Mouse (Mus musculus) lung, postnatal 0 days (tissue): ENCODE results near the gene Zfp46. TPM values are rescaled to one million over a fixed set of nuclear protein-coding genes. Genes with fewer than 3 reads are reported as not detected.

Experiments used
- ATAC-seq: fragments of 200-750 bp; cut with Nextera tagmentation; 2 replicates; pipeline ENCODE4 v1.8.0; 2017; ENCODE audit warnings: moderate library complexity
- DNase-seq: peaks from one replicate; pipeline ENCODE4 v3.0.0-alpha.2; 2016; ENCODE audit warnings: low spot score
- H3K27ac ChIP-seq: fragments of 300-500 bp; sonication (generic); 2 replicates; pipeline ENCODE4 v1.5.1; 2014; ENCODE audit warnings: antibody characterized with exemption, mild to moderate bottlenecking, low read length, mixed read lengths
- H3K27me3 ChIP-seq: fragments of 300-500 bp; sonication (generic); replicated peaks from 2 replicates; pipeline ENCODE4 v1.6.1; 2014; ENCODE audit warnings: low read length, mixed read lengths; ENCODE audit not compliant: insufficient read depth
- H3K36me3 ChIP-seq: fragments of 300-500 bp; sonication (generic); 2 replicates; pipeline ENCODE4 v1.6.1; 2014; ENCODE audit warnings: low read length, mixed read lengths; ENCODE audit not compliant: insufficient read depth
- H3K4me1 ChIP-seq: fragments of 300-500 bp; sonication (generic); 2 replicates; pipeline ENCODE4 v1.6.1; 2014; ENCODE audit warnings: antibody characterized with exemption, low read depth, low read length, mixed read lengths; ENCODE audit not compliant: insufficient read depth
- H3K4me2 ChIP-seq: fragments of 300-500 bp; sonication (generic); replicated peaks from 2 replicates; pipeline ENCODE4 v1.6.1; 2014; ENCODE audit warnings: low read depth, mild to moderate bottlenecking, low read length, moderate library complexity, mixed read lengths
- H3K4me3 ChIP-seq: fragments of 300-500 bp; sonication (generic); 2 replicates; pipeline ENCODE4 v1.5.1; 2014; ENCODE audit warnings: low read depth, low read length
- H3K9ac ChIP-seq: fragments of 300-500 bp; sonication (generic); replicated peaks from 2 replicates; pipeline ENCODE4 v1.6.1; 2014; ENCODE audit warnings: low read depth, mild to moderate bottlenecking
- H3K9me3 ChIP-seq: fragments of 300-500 bp; sonication (generic); 2 replicates; pipeline ENCODE4 v1.6.1; 2016; ENCODE audit warnings: low read length, mixed read lengths
- CTCF ChIP-seq: IDR thresholded peaks from 2 replicates; pipeline ENCODE4 v1.5.1; 2016; ENCODE audit warnings: antibody characterized with exemption, mild to moderate bottlenecking
- EP300 ChIP-seq: IDR thresholded peaks from 2 replicates; pipeline ENCODE4 v1.6.1; 2016; ENCODE audit warnings: antibody characterized with exemption, mild to moderate bottlenecking, control low read depth
- WGBS: fragments of 180-500 bp; shearing (Covaris S2); extraction: QIAGEN DNeasy Blood & Tissue Kit; methylation state at CpG from one replicate; pipeline ENCODE4 v1.1.7; 2014; 5-methylcytosine and 5-hydroxymethylcytosine counted together
- polyA plus RNA-seq: library from polyadenylated mRNA; unstranded; fragments of >200 nt; fragmentation: Nextera tagmentation; extraction: Ambion mirVana; gene quantifications from 2 replicates; pipeline ENCODE4 v1.2.1, GENCODE M21; 2015

Zfp46 gene
- polyA plus RNA-seq, 1 experiment from 2014 or later = 21.0 TPM

DNA sequence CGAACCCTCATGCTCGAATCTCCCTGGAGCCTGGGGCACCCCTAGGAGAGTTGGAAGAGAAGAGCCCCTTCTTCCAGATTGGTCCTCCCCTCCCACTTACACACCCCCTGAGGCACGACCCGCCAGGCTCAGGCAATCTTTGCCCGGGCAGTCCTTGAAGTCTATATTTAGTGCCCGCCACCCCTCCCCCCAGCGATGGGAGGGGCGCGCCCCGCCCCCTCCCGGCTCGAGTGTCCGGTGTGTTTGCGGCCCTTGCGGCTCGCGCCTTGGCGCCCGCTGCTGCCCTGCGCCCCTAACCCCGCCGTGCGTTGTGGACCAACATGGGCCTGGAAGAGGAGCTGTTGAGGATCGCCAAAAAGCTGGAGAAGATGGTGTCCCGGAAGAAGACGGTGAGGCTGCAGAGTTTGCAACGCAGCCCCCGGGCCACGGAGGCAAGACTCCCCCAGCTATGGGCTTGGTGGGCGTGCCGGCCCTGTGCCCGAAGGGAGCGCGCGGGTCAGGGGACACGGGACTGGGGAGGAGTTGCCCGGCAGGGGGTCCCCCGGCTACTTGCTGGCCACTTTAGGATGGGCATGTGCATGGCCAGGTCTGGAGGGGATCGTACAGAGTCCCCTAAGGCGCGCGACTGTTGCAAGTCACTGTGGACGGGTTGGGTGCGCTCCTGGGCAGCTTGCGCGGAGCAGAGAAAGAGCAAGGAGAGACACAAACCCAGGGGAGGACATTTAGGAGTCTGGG, 36.6 kb upstream of the Zfp46 start, which contains the start of gene Tcea3:
Gene Tcea3, plus strand, starts transcription at position 1 of the 735 bp plus-strand sequence.
- no peak for TF ChIP-seq CTCF
- Histone ChIP-seq H3K27me3 (peaks cover 8% of the 10 kb centered on the region; the same call in 1 of the 2 replicates), H3K4me3 (peak within 1 kb of the TSS; percentile 50), H3K4me2 (peak within 1 kb of the TSS; percentile 95), H3K4me1 (peaks cover 25% of the 10 kb centered on the region), H3K9ac (peak within 1 kb of the TSS; percentile 26; the same call in 1 of the 2 replicates), H3K36me3 (no peaks in the 10 kb centered on the region), H3K9me3 (no peaks in the 10 kb centered on the region), H3K27ac (0 out of 2 replicates have a peak within 1 kb of the TSS, but pooled peaks have one; percentile 20)
- ATAC-seq (peak; percentile 36), DNase-seq (peak; percentile 47)
- under 1% methylated on average over 44 of the region's 46 CpGs for WGBS

GRCm38 (mm10) chr4:136248464-136249331, 35.8 kb upstream of the Zfp46 start:
- ATAC-seq (no peak), DNase-seq (peak; percentile 45)
- TF ChIP-seq CTCF (no peak), EP300 (no peak)
- H3K4me2 ChIP-seq = peak overlapping the region; percentile 95
- peaks cover 8% of the 10 kb centered on the region; the same call in 1 of the 2 replicates for H3K27me3 ChIP-seq
- H3K9me3 ChIP-seq = no peaks in the 10 kb centered on the region
- H3K4me1 ChIP-seq = peaks cover 25% of the 10 kb centered on the region
- H3K4me3 ChIP-seq = peak overlapping the region; percentile 50
- H3K36me3 ChIP-seq = no peaks in the 10 kb centered on the region
- WGBS = 2% methylated on average over 33 of the region's 37 CpGs
- H3K9ac ChIP-seq = no peak overlapping the region; the same call in 1 of the 2 replicates
- 0 out of 2 replicates have a peak overlapping the region, but pooled peaks have one; percentile 14 for H3K27ac ChIP-seq

GRCm38 (mm10) chr4:136249332-136249647, 35.2 kb upstream of the Zfp46 start:
- no peak for ATAC-seq
- Histone ChIP-seq H3K4me1 (peaks cover 25% of the 10 kb centered on the region), H3K27me3 (peaks cover 8% of the 10 kb centered on the region; the same call in 1 of the 2 replicates), H3K4me2 (peak overlapping the region; percentile 95), H3K4me3 (peak overlapping the region; percentile 50; the same call in 1 of the 2 replicates), H3K9ac (no peak overlapping the region), H3K36me3 (no peaks in the 10 kb centered on the region), H3K27ac (0 out of 2 replicates have a peak overlapping the region, but pooled peaks have one; percentile 40), H3K9me3 (no peaks in the 10 kb centered on the region)
- 17% methylated on average over 11 of the region's 11 CpGs for WGBS
- DNase-seq = no peak
- no peak for TF ChIP-seq CTCF
- TF ChIP-seq EP300 = no peak

DNA sequence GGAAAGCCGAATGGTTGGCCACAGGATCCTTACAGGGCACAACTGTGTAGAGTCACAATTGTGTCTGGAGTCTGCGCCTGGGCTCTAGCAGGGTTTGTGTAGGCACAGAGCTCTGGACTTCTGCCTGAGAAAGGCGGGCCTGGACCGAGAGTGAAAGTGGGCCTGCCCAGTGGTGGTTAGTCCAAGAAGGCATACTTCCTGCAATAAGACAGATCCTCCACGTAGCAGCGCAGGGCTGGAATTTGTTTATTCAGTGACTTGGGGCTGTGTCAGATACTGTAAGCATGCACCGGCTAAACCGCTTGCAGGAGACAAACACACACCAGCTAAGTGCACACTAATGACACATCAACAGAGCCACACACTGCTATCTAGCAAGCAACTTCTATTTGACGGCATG, 34.7 kb upstream of the Zfp46 start:
- peaks cover 8% of the 10 kb centered on the region; the same call in 1 of the 2 replicates for H3K27me3 ChIP-seq
- H3K9me3 ChIP-seq = no peaks in the 10 kb centered on the region
- peak; percentile 76 for ATAC-seq
- no peak overlapping the region for H3K4me3 ChIP-seq
- H3K9ac ChIP-seq = no peak overlapping the region
- H3K4me1 ChIP-seq = peaks cover 25% of the 10 kb centered on the region
- peak; percentile 87 for DNase-seq
- H3K36me3 ChIP-seq = no peaks in the 10 kb centered on the region
- no peak for TF ChIP-seq EP300
- TF ChIP-seq CTCF = 0 out of 2 replicates have a peak, but pooled peaks have one; percentile 10
- WGBS = 8% methylated on average over 9 of the region's 9 CpGs
- H3K27ac ChIP-seq = 0 out of 2 replicates have a peak overlapping the region, but pooled peaks have one; percentile 40
- peak overlapping the region; percentile 95 for H3K4me2 ChIP-seq

DNA sequence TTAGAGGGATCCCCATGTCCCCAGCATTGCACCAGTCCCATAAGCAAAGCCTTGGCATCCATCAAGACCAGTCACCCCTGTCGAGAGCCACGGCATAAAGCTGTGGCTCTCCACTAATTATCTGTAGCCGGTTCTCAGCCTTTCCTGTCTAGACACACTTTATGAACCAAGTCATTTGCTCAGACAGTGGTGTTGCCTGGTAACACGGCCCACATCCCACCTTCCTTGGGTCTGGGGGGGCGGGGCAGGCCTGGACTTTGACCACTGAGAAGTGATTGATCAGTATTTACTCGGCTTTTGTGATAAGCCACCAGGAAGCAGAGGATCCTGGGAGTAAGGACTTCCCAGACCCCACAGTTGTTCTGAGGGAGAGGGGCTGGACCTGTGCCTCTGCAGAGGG, 28.6 kb upstream of the Zfp46 start:
- Histone ChIP-seq H3K9ac (no peak overlapping the region), H3K27ac (no peak overlapping the region), H3K36me3 (no peaks in the 10 kb centered on the region), H3K4me2 (no peak overlapping the region), H3K4me1 (no peaks in the 10 kb centered on the region), H3K27me3 (no peaks in the 10 kb centered on the region), H3K9me3 (no peaks in the 10 kb centered on the region), H3K4me3 (no peak overlapping the region)
- TF ChIP-seq CTCF (no peak), EP300 (no peak)
- ATAC-seq (no peak), DNase-seq (no peak)
- WGBS = 16% methylated on average over 6 of the region's 6 CpGs

- no peaks in the 10 kb centered on the region for H3K27me3 ChIP-seq
- no peaks in the 10 kb centered on the region for H3K36me3 ChIP-seq
- H3K4me1 ChIP-seq = no peaks in the 10 kb centered on the region
- no peak overlapping the region for H3K27ac ChIP-seq
- H3K9me3 ChIP-seq = no peaks in the 10 kb centered on the region
- 62% methylated on average over 10 of the region's 10 CpGs for WGBS
- DNase-seq (no peak), ATAC-seq (no peak)
- H3K9ac ChIP-seq = no peak overlapping the region
- TF ChIP-seq EP300 = no peak
- no peak for TF ChIP-seq CTCF
- no peak overlapping the region for H3K4me3 ChIP-seq
- H3K4me2 ChIP-seq = no peak overlapping the region
These were observed 27.8 kb upstream of the Zfp46 start for GRCm38 (mm10) chr4:136256696-136257095.
